Mouse (Mus musculus): ENCODE data around the gene Ppp4c.

Gene Ppp4c

DNA sequence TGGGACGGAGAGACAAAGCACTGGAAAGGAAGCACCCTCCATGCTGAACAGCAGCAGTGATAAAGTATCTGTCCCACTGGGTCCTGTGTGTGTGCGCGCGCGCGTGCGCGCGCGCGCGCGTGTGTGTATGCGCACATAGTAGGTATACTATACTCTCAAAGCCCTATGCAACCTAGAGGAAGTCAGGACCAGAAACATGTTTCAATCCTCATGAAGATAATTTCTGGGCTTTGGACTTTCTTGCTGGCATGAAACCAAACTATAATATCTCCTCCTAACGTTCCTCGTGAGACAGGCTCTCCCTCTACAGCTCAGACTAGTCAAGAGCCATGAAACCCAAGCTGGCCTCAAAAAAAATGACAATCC lies 8.7 kb upstream of the Ppp4c start:
- DNase-seq, result no peak

GRCm38 (mm10) chr7:126800269-126801056 lies 8.2 kb upstream of the Ppp4c start:
- DNase-seq, result no peak

DNA sequence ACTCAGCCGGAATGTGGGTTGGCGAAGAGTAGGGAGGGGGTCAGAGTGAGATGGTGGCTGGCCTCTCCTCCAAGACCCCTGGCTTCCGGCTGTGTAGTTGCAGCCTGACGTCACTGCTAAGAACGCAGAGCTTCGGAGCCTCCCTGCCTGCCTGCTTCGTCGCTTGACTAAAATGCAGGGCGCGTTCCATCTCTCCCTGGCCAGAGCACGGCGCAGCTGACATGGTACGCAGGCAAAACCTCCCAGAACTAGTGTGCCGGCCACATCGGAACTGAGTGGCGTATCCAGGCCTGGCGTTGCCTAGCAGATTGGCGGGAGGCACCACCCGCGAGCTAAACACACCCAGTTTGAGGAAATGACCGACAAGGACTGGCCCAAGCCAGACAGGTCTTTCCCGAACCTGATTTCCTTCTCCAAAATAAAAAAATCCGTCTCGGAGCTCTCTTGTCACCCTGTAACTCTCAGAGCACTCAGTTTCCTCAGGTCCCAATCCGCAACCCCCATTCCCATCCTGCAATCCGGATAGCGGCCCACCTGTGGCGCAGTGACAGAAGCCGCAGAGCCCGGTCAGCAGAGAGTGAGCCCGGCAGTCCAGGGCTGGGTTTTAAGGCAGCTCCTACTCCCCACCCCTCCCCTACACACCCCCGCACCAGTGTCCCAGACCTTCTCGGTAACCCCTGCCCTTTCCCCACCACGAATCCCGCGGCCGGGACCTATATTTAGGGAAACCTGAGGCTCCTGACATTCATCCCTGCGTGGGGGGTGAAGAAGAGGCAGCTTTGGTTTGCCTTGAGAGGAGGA lies 7.4 kb upstream of the Ppp4c start:
- no peak for DNase-seq

DNA sequence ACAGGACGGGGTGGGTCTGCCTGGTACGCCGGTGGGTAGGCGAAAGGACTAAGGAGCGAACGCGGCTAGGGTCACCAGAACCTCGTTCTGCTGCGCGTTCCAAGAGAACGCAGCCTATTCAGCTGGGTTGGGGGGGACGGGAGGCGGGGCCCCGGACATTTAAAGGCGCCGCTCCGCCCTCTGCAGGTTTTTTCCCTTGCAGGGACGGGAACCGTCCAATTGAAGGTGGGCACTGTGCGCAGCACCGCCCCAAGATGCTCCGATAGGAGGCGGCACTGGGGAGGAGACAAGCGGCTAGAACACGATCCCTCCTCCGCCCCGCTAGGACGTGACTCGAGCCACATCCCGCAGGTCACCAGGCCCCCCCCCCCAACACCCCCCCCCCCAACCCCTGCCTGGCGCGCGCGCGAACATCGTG lies 6.8 kb upstream of the Ppp4c start:
- peak; percentile 94 to 97 for DNase-seq

GRCm38 (mm10) chr7:126798127-126799049 lies 6.1 kb upstream of the Ppp4c start:
- no peak for DNase-seq

DNA sequence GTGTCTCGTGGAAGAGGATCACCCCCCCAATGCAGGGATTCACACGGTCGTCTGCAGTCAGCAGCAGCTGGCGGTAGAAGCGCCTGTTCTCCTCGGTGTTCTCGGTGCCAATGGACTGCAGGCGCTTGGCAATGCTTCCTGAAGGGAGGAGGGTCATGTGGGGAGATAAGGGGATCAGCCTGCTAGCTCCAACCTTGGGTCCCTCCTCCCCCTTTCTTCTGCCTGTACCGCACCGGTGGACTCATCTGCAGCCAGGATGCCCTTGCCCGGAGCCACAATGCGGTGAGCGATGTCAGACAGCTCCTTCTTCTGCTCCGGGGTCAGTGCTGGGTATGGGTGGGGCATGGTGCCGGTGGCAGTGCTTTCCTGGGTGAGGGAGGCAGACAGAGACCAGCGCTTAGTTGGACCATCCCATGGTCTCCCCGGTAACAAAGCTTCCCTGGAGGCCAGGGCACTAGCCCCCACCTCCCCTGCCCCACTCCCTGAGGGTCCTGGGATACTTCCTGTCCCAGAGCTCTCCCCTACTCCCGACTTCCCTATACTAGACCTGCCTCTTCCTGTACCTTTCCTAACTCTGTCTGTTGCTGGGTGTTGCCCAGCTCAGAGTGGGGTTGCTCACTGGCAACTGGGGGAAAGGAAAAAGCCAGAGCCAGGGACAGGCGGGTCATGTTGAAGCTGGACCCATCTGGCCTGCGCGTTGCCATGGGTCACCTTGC lies 5.3 kb upstream of the Ppp4c start, which contains the start of gene Fam57b:
TSS of gene Fam57b (plus strand) at position 258 of the 716 bp plus-strand sequence.
- DNase-seq, result no peak

GRCm38 (mm10) chr7:126796350-126796932 lies 4.1 kb upstream of the Ppp4c start:
- DNase-seq, result no peak

- DNase-seq, result no peak
These were observed 3.4 kb upstream of the Ppp4c start for GRCm38 (mm10) chr7:126795387-126796317.

DNA sequence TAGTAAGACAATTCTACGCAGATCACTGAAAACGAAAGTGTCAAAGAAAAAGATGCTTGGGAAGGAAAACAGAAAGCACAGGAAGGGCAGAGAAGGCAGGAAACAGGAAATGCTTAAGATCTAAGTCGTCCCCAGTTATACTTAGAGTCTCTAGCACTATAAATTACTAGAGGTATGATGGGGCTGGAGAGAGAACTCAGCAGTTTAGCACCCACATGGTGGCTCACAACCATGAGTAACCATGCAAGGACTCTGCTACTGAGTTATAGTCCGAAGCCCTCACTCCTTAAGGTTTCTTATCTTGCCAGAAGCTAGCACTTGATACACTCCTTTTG lies 1.9 kb upstream of the Ppp4c start:
- no peak for DNase-seq

- DNase-seq, result no peak
These were observed 1.4 kb upstream of the Ppp4c start for GRCm38 (mm10) chr7:126793456-126794270.

DNA sequence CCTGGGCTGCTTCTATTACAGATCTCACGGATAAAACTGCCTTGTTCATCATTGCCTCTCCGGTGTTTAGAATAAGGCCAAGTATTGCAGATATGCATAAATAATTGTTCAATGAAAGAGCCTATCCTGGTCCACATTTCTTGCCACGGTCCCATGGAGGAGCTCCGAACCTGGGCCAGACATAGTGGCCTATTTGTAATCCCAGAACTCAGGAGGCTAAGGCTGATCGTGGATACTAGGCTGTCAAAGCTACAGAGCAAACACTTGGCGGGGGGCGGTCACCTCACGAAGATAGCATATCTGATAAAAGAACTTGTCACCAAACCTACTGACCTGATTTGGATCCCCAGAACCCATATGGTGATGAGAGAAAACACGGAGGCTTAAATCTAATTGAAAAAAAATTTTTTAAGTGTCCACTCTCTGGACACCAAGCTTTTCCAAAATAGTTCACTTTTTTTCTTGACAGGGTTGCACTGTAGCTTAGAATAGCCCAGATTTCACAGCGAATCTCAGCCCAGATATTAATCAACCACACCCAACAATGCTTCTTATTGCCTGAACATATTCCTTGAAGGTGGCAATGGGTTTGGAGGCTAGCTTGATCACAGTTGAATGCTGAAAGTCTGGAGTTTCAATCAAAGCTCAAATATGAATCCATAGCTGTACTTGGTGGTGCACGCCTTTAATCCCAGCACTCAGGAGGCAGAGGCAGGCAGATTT lies 586 bp upstream of the Ppp4c start:
- DNase-seq, result no peak

- DNase-seq, result no peak
These were observed 3.2 kb downstream of the Ppp4c start for GRCm38 (mm10) chr7:126789141-126789540.

- DNase-seq, result no peak
These were observed 6.2 kb downstream of the Ppp4c start for GRCm38 (mm10) chr7:126786142-126786541.

GRCm38 (mm10) chr7:126785056-126785455 lies 7.2 kb downstream of the Ppp4c start:
- no peak for DNase-seq

- no peak for DNase-seq
These were observed 7.8 kb downstream of the Ppp4c start for GRCm38 (mm10) chr7:126784469-126784868.

DNA sequence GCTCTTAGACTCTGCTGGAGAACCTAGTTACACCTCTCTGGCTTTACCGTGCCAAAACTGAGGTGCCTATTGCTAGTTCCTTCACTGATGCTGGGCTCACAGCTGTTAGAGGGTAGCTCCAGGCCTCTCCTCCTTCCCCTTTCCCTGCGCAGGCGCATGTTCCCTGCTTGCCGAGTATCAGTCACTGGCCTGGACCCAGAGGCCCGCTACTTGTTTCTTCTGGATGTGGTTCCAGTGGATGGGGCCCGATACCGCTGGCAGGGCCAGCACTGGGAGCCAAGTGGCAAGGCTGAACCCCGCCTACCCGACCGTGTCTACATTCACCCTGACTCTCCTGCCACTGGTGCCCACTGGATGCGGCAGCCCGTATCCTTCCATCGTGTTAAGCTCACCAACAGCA lies 9.6 kb downstream of the Ppp4c start:
- DNase-seq, result no peak

DNA sequence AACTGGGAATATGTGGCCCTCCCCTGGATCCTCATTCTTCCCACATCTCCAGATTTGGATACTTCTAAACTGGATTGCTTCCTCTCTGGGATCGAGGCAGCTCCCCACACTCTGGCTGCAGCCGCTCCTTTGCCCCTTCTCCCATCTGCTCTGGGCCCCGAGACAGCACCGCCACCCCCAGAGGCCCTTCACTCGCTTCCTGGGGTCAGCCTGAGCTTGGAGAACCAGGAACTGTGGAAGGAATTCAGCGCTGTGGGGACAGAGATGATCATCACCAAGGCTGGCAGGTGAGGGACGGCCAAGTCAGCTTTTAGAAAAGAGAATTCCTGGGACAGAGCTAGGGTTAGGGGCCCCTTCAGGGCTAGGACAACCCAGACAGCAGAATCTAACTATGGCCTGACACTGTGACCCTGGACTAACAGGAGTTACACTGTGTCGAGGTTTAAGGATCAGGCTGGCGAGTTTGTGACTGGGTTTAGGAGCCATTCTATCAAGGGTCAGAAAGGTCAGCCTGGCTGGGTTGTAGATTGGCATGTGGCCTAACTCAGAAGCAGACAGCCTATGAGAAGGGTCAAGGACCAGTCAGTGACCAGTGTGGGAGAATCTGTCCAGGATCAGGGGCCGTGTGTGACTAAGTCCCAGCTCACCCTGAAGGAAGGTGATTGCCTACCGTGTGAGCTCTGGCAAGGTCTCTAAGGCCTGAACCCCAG lies 10.5 kb downstream of the Ppp4c start:
- DNase-seq, result no peak

- no peak for DNase-seq
These were observed 11.2 kb downstream of the Ppp4c start, which contains the start of gene Tbx6 for GRCm38 (mm10) chr7:126780971-126781635. Tbx6 (plus strand) TSS chr7:126781483.
